Mouse (Mus musculus) mouse trophoblast stem cell (cell line): ENCODE results near the gene Rxfp4.

ENCODE experiments used
- in situ Hi-C, 2 experiments: fragments of 300-500 bp; cut with MseI, MboI; formaldehyde crosslinking; loops; 2 replicates in 1 of 2; 3 replicates in 1 of 2; pipeline ENCODE4 v1.15.1; 2025

Gene Rxfp4

GRCm38 (mm10) chr3:88628766-88629165 lies 24.2 kb downstream of the Rxfp4 start:
- in situ Hi-C loops, result no loop called here

GRCm38 (mm10) chr3:88627535-88627934 lies 25.4 kb downstream of the Rxfp4 start:
- in situ Hi-C loops, result no loop called here

GRCm38 (mm10) chr3:88627114-88627513 lies 25.8 kb downstream of the Rxfp4 start:
- in situ Hi-C loops, result no loop called here

GRCm38 (mm10) chr3:88626316-88626715 lies 26.6 kb downstream of the Rxfp4 start:
- in situ Hi-C loops, result no loop called here

GRCm38 (mm10) chr3:88625531-88625930 lies 27.4 kb downstream of the Rxfp4 start:
- in situ Hi-C loops, result no loop called here

- in situ Hi-C loops, result no loop called here
Observed at GRCm38 (mm10) chr3:88624951-88625350, 28.0 kb downstream of the Rxfp4 start.

- in situ Hi-C loops, result no loop called here
Observed at GRCm38 (mm10) chr3:88624324-88624723, 28.6 kb downstream of the Rxfp4 start.

GRCm38 (mm10) chr3:88623346-88624135 lies 29.4 kb downstream of the Rxfp4 start:
- in situ Hi-C loops, result no loop called here

GRCm38 (mm10) chr3:88622941-88623345 lies 30.0 kb downstream of the Rxfp4 start:
- in situ Hi-C loops, result no loop called here

- in situ Hi-C loops, result no loop called here
Observed at GRCm38 (mm10) chr3:88622113-88622940, 30.6 kb downstream of the Rxfp4 start.

- in situ Hi-C loops, result no loop called here
Observed at GRCm38 (mm10) chr3:88621537-88622112, 31.3 kb downstream of the Rxfp4 start.

GRCm38 (mm10) chr3:88620992-88621536 lies 31.9 kb downstream of the Rxfp4 start:
- in situ Hi-C loops, result no loop called here

GRCm38 (mm10) chr3:88620146-88620991 lies 32.6 kb downstream of the Rxfp4 start:
- in situ Hi-C loops, result no loop called here

GRCm38 (mm10) chr3:88619113-88620097 lies 33.5 kb downstream of the Rxfp4 start:
- in situ Hi-C loops, result no loop called here

GRCm38 (mm10) chr3:88618074-88618871 lies 34.7 kb downstream of the Rxfp4 start:
- in situ Hi-C loops, result no loop called here

GRCm38 (mm10) chr3:88616951-88617500 lies 35.9 kb downstream of the Rxfp4 start:
- in situ Hi-C loops, result no loop called here

- in situ Hi-C loops, result no loop called here
Observed at GRCm38 (mm10) chr3:88615902-88616391, 37.0 kb downstream of the Rxfp4 start.

GRCm38 (mm10) chr3:88615117-88615516 lies 37.8 kb downstream of the Rxfp4 start:
- in situ Hi-C loops, result no loop called here

- in situ Hi-C loops, result no loop called here
Observed at GRCm38 (mm10) chr3:88614418-88614817, 38.5 kb downstream of the Rxfp4 start.
